Mouse (Mus musculus) effector memory CD4-positive, alpha-beta T cell, adult 5 months (primary cell): Measurements from ENCODE around the gene Pex11a. TPM values are rescaled to one million over a fixed set of nuclear protein-coding genes. Genes with fewer than 3 reads are reported as not detected.

Source experiments
- polyA plus RNA-seq: library from polyadenylated mRNA; unstranded; fragments of 100-300 nt; shearing (Covaris generic); gene quantifications from one replicate; pipeline ENCODE4 v1.2.1, GENCODE M21; 2017

Gene Pex11a
- 1.7 TPM for polyA plus RNA-seq

GRCm38 (mm10) chr7:79742659-79743536, at the start of gene Pex11a, which contains the start of gene Wdr93:
Pex11a (minus strand) TSS chr7:79743131.
Wdr93 (plus strand) TSS chr7:79743163.

GRCm38 (mm10) chr7:79732622-79733021, 10.3 kb downstream of the Pex11a start, which contains the start of gene Plin1:
Plin1 (minus strand) TSS chr7:79732903.

GRCm38 (mm10) chr7:79715187-79715981, 27.5 kb downstream of the Pex11a start, which contains the start of gene Kif7:
Kif7 (minus strand) TSS chr7:79715720.

Other genes starting within 250 kb of the Pex11a start
- not detected for gene Rhcg, start 125.5 kb downstream of the Pex11a start, polyA plus RNA-seq
- 0.92 TPM for gene Ticrr, start 82.9 kb downstream of the Pex11a start, polyA plus RNA-seq
- 0.79 TPM for gene Kif7, start 27.4 kb downstream of the Pex11a start, polyA plus RNA-seq
- gene Plin1, start 10.2 kb downstream of the Pex11a start, polyA plus RNA-seq, result 0.17 TPM
- gene Wdr93, start within 50 bp of the Pex11a start, polyA plus RNA-seq, result not detected
- gene Mesp1, start 50.7 kb upstream of the Pex11a start, polyA plus RNA-seq, result not detected
- not detected for gene Mesp2, start 67.6 kb upstream of the Pex11a start, polyA plus RNA-seq
- not detected for gene Anpep, start 117.9 kb upstream of the Pex11a start, polyA plus RNA-seq
- 13.3 TPM for gene Ap3s2, start 177.5 kb upstream of the Pex11a start, polyA plus RNA-seq
- 0.16 TPM for gene Arpin, start 192.2 kb upstream of the Pex11a start, polyA plus RNA-seq